Mouse (Mus musculus) kidney, embryonic 15.5 days (tissue): ENCODE results near the gene Gm21974. TPM values are rescaled to one million over a fixed set of nuclear protein-coding genes. Genes with fewer than 3 reads are reported as not detected.

Experiments used
- ATAC-seq: fragments of 200-750 bp; cut with Nextera tagmentation; replicated peaks from 2 replicates; pipeline ENCODE4 v1.8.0; 2017; ENCODE audit warnings: moderate TSS enrichment; ENCODE audit not compliant: low FRiP score
- H3K27ac ChIP-seq: fragments of 300-500 bp; sonication (generic); 2 replicates; pipeline ENCODE4 v1.5.1; 2015; ENCODE audit warnings: mild to moderate bottlenecking, inconsistent platforms
- H3K27me3 ChIP-seq: fragments of 300-500 bp; sonication (generic); 2 replicates; pipeline ENCODE4 v1.6.1; 2015; ENCODE audit warnings: inconsistent platforms
- H3K36me3 ChIP-seq: fragments of 300-500 bp; sonication (generic); 2 replicates; pipeline ENCODE4 v1.6.1; 2015; ENCODE audit warnings: inconsistent platforms
- H3K4me1 ChIP-seq: fragments of 300-500 bp; sonication (generic); 2 replicates; pipeline ENCODE4 v1.6.1; 2015; ENCODE audit warnings: inconsistent platforms
- H3K4me2 ChIP-seq: fragments of 300-500 bp; sonication (generic); 2 replicates; pipeline ENCODE4 v1.6.1; 2015; ENCODE audit warnings: moderate library complexity, mild to moderate bottlenecking, inconsistent platforms
- H3K4me3 ChIP-seq: fragments of 300-500 bp; sonication (generic); replicated peaks from 2 replicates; pipeline ENCODE4 v1.5.1; 2015; ENCODE audit warnings: mild to moderate bottlenecking, inconsistent platforms
- H3K9ac ChIP-seq: fragments of 300-500 bp; sonication (generic); 2 replicates; pipeline ENCODE4 v1.6.1; 2015; ENCODE audit warnings: mild to moderate bottlenecking, inconsistent platforms
- H3K9me3 ChIP-seq: fragments of 300-500 bp; sonication (generic); replicated peaks from 2 replicates; pipeline ENCODE4 v1.6.1; 2016; ENCODE audit warnings: inconsistent platforms
- WGBS: fragments of 180-500 bp; shearing (Covaris S2); methylation state at CpG from one replicate; pipeline ENCODE4 v1.1.7; 2015; ENCODE audit warnings: mixed read lengths; 5-methylcytosine and 5-hydroxymethylcytosine counted together
- polyA plus RNA-seq: library from polyadenylated mRNA; unstranded; fragments of >200 nt; fragmentation: Nextera tagmentation; extraction: Ambion mirVana; gene quantifications from 2 replicates; pipeline ENCODE4 v1.2.1, GENCODE M21; 2015

Gene Gm21974
- polyA plus RNA-seq, 1 experiment from 2014 or later: not detected

DNA sequence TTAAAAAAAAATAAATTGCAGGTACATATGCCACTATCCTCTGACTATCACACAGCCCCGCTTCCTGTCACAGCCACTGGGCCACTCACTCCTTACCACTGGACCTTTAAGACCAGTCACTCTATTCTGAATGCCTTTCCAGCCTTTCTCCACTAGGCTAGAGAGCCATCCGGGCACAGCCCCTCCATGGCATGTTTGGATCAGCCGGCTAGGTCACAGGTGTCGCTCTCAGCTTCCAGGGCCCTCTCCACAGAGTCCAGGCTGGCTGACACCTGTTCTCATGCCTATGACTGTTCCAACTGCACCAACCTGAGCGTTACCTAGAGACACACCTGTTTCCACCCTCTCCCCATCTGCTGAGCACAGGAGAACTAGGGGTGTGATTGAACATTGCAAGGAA, 33.3 kb upstream of the Gm21974 start:
- Histone ChIP-seq H3K36me3 (peaks cover 38% of the 10 kb centered on the region), H3K27me3 (peaks cover 9% of the 10 kb centered on the region), H3K27ac (peak overlapping the region; percentile 93), H3K9ac (peak overlapping the region; percentile 64; the same call in 1 of the 2 replicates), H3K4me1 (peaks cover 91% of the 10 kb centered on the region), H3K9me3 (no peaks in the 10 kb centered on the region), H3K4me2 (peak overlapping the region; percentile 55), H3K4me3 (peak overlapping the region; percentile 53)
- ATAC-seq: no peak
- whole genome bisulfite sequencing: 43% methylated on average over 5 of the region's 5 CpGs

DNA sequence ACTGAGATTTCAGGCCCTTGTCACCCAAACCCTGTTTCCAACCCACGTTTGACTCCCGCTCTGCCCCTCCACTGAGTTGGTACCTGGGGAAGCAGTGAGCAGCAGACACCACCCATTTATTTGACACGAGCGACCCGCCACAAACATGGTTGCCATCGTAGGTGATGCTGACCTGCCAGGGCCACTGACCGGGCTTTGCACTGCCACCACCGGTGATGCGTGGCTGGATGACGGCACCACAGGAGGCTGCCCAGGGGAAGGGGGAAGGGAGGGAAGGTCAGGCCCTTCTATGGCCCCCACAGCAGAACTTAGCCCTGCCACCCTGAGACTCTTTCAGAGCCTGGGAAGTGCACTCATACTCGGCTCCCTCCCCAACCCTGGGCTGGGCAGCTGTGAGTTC, 32.5 kb upstream of the Gm21974 start:
- 0 out of 2 replicates have a peak overlapping the region, but pooled peaks have one; percentile 64 for H3K9ac ChIP-seq
- H3K4me3 ChIP-seq: peak overlapping the region; percentile 53
- H3K4me2 ChIP-seq: peak overlapping the region; percentile 55
- H3K4me1 ChIP-seq: peaks cover 82% of the 10 kb centered on the region
- 71% methylated on average over 11 of the region's 11 CpGs for WGBS
- no peaks in the 10 kb centered on the region for H3K9me3 ChIP-seq
- H3K36me3 ChIP-seq: peaks cover 43% of the 10 kb centered on the region
- peaks cover 9% of the 10 kb centered on the region for H3K27me3 ChIP-seq
- peak overlapping the region; percentile 93 for H3K27ac ChIP-seq
- ATAC-seq: no peak

DNA sequence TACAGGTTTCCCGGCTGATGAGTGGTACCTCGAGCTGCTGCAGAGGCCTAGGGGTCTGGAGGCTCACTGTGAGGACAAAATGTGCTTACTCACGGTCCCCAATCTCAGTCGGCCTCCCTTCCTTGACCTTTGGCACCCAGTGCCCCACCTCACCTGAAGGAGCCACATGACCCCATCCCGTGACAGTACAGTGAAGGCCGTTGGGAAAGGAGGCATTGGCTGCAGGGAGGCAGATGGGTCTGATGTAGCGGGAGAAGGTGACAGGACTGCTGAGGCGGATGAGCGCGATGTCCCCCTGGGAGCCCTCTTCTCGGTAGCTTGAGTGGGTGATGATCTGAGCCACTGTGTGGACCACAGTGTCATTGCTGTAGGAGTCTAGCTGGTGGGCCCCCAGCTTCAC, 31.6 kb upstream of the Gm21974 start:
- Histone ChIP-seq H3K36me3 (peaks cover 52% of the 10 kb centered on the region), H3K4me3 (no peak overlapping the region), H3K9ac (no peak overlapping the region), H3K9me3 (no peaks in the 10 kb centered on the region), H3K27me3 (peaks cover 9% of the 10 kb centered on the region), H3K4me1 (peaks cover 73% of the 10 kb centered on the region), H3K4me2 (peak overlapping the region; percentile 55), H3K27ac (peak overlapping the region; percentile 93)
- WGBS: 80% methylated on average over 11 of the region's 11 CpGs
- ATAC-seq: no peak

DNA sequence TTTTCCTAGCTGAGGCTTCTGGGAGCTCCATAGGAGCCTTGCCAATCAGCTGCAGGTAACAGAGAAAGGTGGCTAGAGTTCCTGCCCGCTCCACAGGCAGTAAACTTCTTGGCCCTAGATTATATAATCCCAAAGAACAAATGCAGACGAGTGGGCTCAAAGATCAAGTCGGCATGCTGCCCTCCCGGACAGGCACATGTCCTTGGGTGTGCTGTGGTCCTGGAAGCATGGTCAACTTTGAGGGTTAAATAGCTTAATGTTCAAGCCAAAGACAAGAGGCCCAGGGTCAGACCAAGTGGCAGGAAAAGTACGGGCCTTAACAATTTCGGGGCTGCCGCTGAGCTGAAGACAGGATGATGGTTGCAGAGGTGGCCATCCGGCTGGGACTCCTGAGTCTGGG, 30.8 kb upstream of the Gm21974 start:
- Histone ChIP-seq H3K27ac (peak overlapping the region; percentile 93), H3K27me3 (peaks cover 9% of the 10 kb centered on the region), H3K4me2 (peak overlapping the region; percentile 19; the same call in 1 of the 2 replicates), H3K9me3 (no peaks in the 10 kb centered on the region), H3K4me1 (peaks cover 65% of the 10 kb centered on the region), H3K9ac (peak overlapping the region; percentile 7; the same call in 1 of the 2 replicates), H3K36me3 (peaks cover 57% of the 10 kb centered on the region), H3K4me3 (no peak overlapping the region)
- ATAC-seq: no peak
- WGBS: 74% methylated on average over 8 of the region's 8 CpGs

DNA sequence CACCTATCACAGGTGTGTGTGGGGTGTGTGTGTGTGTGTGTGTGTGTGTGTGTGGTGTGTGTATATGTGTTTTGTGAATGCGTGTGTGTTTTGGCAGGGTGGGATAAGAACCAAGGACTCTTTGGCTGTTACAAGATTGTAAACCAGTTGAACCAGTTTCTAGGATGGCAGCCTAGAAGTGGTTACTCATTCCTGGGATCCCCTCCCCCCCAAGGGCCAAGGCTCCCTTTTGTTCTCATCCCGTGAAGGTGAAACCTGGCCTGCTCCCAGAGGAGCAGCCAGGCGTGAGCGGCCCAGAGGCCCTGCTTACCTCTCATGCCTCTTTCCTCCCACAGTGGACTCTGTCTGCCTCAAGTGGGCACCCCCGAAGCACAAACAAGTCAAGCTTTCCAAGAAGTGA, 30.0 kb upstream of the Gm21974 start:
- H3K27ac ChIP-seq: peak overlapping the region; percentile 93
- peaks cover 64% of the 10 kb centered on the region for H3K36me3 ChIP-seq
- WGBS: 36% methylated on average over 5 of the region's 5 CpGs
- peak; percentile 80 for ATAC-seq
- H3K4me3 ChIP-seq: no peak overlapping the region
- peaks cover 59% of the 10 kb centered on the region for H3K4me1 ChIP-seq
- peak overlapping the region; percentile 8; the same call in 1 of the 2 replicates for H3K4me2 ChIP-seq
- peaks cover 9% of the 10 kb centered on the region for H3K27me3 ChIP-seq
- 0 out of 2 replicates have a peak overlapping the region, but pooled peaks have one; percentile 7 for H3K9ac ChIP-seq
- H3K9me3 ChIP-seq: no peaks in the 10 kb centered on the region

DNA sequence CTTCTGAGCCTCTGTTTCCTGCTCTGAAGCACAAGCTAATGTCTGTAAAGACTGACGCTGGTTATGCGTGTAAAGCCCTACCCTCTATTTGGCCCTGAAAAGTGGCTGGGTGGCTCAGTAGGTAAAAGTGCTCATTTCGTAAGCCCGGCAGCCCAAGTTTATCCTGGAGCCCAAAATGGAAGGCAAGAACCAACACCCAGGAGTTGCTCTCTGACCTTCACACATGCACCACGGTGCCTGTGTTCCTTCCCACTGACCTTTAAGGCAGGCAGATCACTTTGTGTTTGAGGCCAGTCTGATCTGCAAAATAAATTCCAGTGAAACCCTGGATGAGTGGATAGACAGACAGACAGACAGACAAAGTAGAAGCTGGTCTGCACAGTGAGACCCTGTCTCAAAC, 28.5 kb upstream of the Gm21974 start:
- Histone ChIP-seq H3K4me3 (no peak overlapping the region), H3K27ac (peak overlapping the region; percentile 93), H3K9ac (no peak overlapping the region), H3K4me2 (no peak overlapping the region), H3K27me3 (peaks cover 2% of the 10 kb centered on the region), H3K9me3 (no peaks in the 10 kb centered on the region), H3K36me3 (peaks cover 66% of the 10 kb centered on the region), H3K4me1 (peaks cover 47% of the 10 kb centered on the region)
- 80% methylated on average over 5 of the region's 5 CpGs for WGBS
- no peak for ATAC-seq

DNA sequence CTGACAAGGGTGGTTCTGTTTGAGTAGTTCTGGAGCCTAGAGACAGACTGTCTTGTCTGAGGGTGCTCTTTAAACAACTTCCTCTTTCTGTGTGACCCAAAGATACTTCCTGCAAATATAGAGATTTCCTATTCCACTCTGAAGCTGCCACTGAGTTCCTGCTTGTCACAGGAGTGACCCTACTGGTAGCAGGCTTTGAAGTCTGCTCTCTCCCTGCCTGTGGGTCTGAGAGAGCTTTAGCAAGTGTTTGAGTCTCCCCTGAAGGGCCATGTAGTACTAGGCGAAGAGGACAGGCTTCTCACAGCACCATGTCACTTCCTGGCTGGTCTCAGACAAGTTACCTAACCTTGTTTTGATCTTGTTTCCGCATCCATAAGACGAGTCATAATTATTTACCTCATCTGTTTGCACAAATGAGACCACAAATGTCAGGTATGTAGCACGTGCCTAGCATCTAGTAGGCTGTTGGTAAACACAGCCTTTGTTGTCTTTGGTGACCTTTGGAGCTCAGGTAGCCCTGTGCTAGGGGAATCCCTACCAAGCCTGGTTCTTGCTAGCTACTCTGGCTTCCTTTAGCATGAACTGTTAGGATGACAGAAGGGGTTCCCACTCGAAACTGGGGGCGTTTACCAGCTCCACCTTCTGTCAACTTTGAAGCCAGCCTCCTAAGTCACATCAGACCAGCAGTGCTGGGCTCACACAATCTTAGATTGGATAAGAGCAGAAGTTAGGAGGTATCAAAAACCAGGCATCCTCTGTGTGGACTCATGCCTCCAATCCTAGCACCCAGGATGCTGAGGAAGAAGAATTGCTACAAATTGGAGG, 27.4 kb upstream of the Gm21974 start:
- peak overlapping the region; percentile 37; the same call in 1 of the 2 replicates for H3K27ac ChIP-seq
- H3K9ac ChIP-seq: no peak overlapping the region
- H3K4me2 ChIP-seq: no peak overlapping the region
- no peak overlapping the region for H3K4me3 ChIP-seq
- H3K4me1 ChIP-seq: peaks cover 38% of the 10 kb centered on the region
- ATAC-seq: no peak
- H3K36me3 ChIP-seq: peaks cover 76% of the 10 kb centered on the region
- 75% methylated on average over 6 of the region's 6 CpGs for WGBS
- H3K9me3 ChIP-seq: no peaks in the 10 kb centered on the region
- H3K27me3 ChIP-seq: no peaks in the 10 kb centered on the region

DNA sequence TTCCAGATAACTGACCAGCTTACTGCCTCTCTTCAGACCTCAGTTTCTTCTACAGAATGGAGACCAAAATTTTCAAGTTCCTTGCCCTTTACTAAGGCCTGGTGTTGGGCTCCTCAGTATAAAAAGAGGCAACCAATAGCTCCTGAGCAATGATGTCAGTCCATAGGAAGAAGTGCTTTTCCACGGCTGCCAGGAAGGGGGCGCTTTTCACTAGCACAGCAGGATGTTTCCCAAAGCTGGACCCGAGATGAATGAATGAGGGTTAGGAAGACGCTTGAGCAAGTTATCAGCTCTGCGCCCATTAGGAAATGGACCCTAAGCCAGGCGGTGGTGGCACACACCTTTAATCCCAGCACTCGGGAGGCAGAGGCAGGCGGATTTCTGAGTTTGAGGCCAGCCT, 26.3 kb upstream of the Gm21974 start:
- H3K4me2 ChIP-seq: no peak overlapping the region
- no peak overlapping the region for H3K9ac ChIP-seq
- peaks cover 26% of the 10 kb centered on the region for H3K4me1 ChIP-seq
- no peaks in the 10 kb centered on the region for H3K27me3 ChIP-seq
- H3K4me3 ChIP-seq: no peak overlapping the region
- no peak for ATAC-seq
- no peak overlapping the region for H3K27ac ChIP-seq
- H3K9me3 ChIP-seq: no peaks in the 10 kb centered on the region
- H3K36me3 ChIP-seq: peaks cover 78% of the 10 kb centered on the region
- 68% methylated on average over 8 of the region's 8 CpGs for WGBS

DNA sequence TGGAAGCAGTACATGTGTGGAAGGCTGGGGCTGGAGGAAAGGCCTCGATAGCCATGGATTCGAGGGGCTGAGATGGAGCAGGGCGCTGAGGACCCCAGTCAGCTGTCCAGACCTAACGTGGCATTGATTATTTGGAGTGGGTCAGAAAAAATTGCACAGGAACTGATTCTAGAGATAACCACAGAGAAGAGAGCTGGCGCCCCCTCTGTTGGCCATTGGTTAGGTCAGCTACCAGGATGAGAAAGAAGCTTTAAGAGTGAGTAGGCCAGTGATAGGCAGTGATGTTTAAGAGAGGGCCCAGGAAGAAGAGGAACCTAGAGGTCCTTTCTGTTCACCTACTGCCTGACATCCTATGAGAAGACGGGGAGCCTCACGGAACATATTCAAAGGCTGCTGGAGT, 24.0 kb upstream of the Gm21974 start:
- H3K4me3 ChIP-seq: no peak overlapping the region
- peaks cover 5% of the 10 kb centered on the region for H3K4me1 ChIP-seq
- no peak overlapping the region for H3K9ac ChIP-seq
- H3K36me3 ChIP-seq: peaks cover 77% of the 10 kb centered on the region
- H3K4me2 ChIP-seq: no peak overlapping the region
- WGBS: 86% methylated on average over 7 of the region's 7 CpGs
- H3K27me3 ChIP-seq: no peaks in the 10 kb centered on the region
- no peak overlapping the region for H3K27ac ChIP-seq
- H3K9me3 ChIP-seq: no peaks in the 10 kb centered on the region
- no peak for ATAC-seq

DNA sequence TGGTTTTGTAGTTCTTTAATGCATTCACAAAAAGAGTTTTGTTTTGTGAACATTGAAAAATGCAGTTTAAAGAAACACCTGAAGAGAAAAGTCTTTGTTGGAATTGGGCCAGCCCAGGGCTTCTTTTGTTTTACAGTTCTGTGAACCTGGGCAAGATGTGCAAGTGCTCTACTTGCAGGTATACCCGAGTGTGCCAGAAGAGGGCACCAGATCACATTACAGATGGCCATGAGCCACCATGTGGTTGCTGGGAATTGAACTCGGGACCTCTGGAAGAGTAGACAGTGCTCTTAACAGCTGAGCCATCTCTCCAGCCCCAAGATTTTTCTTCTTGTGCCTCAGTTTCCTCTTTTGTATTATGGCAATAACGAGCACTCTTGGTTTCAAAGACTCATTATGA, 22.9 kb upstream of the Gm21974 start:
- Histone ChIP-seq H3K4me3 (no peak overlapping the region), H3K4me2 (no peak overlapping the region), H3K27ac (no peak overlapping the region), H3K4me1 (peaks cover 3% of the 10 kb centered on the region), H3K9ac (no peak overlapping the region), H3K9me3 (no peaks in the 10 kb centered on the region), H3K36me3 (peaks cover 70% of the 10 kb centered on the region), H3K27me3 (no peaks in the 10 kb centered on the region)
- no peak for ATAC-seq
- WGBS: 53% methylated on average over 3 of the region's 3 CpGs

DNA sequence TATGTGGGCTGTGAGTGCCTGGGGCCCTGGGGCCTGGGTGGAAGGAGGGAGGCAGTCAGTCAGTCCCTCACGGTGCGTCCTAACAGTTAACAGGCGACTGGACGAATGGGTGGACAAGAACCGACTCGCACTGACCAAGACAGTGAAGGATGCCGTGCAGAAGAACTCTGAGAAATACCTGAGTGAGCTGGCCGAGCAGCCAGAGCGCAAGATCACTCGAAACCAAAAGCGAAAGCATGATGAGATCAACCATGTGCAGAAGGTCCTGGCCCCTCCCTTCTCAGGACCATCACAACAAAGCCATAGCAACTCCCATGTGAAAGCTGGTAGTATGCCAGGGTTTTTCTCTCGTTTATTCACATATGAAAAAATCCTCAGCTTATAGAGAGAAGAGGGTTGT, 20.0 kb upstream of the Gm21974 start:
- Histone ChIP-seq H3K36me3 (peaks cover 45% of the 10 kb centered on the region), H3K27me3 (no peaks in the 10 kb centered on the region), H3K27ac (no peak overlapping the region), H3K9ac (no peak overlapping the region), H3K4me1 (peaks cover 14% of the 10 kb centered on the region), H3K9me3 (no peaks in the 10 kb centered on the region), H3K4me2 (no peak overlapping the region), H3K4me3 (no peak overlapping the region)
- ATAC-seq: no peak
- WGBS: 93% methylated on average over 12 of the region's 12 CpGs

DNA sequence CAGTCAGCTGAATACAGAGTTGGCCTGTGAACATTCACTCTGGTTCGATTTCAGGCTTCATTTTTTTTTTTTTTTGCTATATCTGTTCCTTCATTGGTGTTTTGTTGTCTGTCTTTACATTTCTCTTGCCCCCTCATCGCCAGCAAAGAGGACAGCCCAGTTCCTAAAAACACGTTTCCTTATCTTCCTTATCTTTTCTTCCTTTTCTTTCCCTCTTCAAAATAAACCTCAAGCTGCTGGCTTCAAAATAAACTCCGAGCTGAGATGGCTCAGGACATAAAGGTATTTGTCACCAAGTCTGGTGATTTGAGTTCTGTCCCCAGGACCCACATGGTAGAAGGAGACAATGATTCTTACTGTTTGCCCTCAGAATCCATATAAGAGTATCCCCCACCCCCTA, 17.7 kb upstream of the Gm21974 start:
- peak overlapping the region; percentile 82 for H3K4me2 ChIP-seq
- ATAC-seq: no peak
- H3K4me3 ChIP-seq: peak overlapping the region; percentile 85
- H3K9ac ChIP-seq: peak overlapping the region; percentile 82
- 23% methylated on average over 4 of the region's 4 CpGs for WGBS
- H3K27ac ChIP-seq: peak overlapping the region; percentile 91
- no peaks in the 10 kb centered on the region for H3K9me3 ChIP-seq
- H3K4me1 ChIP-seq: peaks cover 14% of the 10 kb centered on the region
- no peaks in the 10 kb centered on the region for H3K27me3 ChIP-seq
- H3K36me3 ChIP-seq: peaks cover 58% of the 10 kb centered on the region
